Mouse (Mus musculus) intestine, embryonic 16.5 days (tissue): Measurements from ENCODE around the gene Tlx1. TPM values are rescaled to one million over a fixed set of nuclear protein-coding genes. Genes with fewer than 3 reads are reported as not detected.

Source experiments
- ATAC-seq: fragments of 200-750 bp; cut with Nextera tagmentation; 2 replicates; pipeline ENCODE4 v1.8.0; 2017; ENCODE audit warnings: moderate TSS enrichment, moderate library complexity
- H3K27ac ChIP-seq: fragments of 300-500 bp; sonication (generic); 2 replicates; pipeline ENCODE4 v1.5.1; 2014; ENCODE audit warnings: mild to moderate bottlenecking, low read length
- H3K27me3 ChIP-seq: fragments of 300-500 bp; sonication (generic); replicated peaks from 2 replicates; pipeline ENCODE4 v1.6.1; 2014; ENCODE audit warnings: low read length, control low read depth, mixed read lengths; ENCODE audit not compliant: control insufficient read depth, insufficient read depth
- H3K36me3 ChIP-seq: fragments of 300-500 bp; sonication (generic); 2 replicates; pipeline ENCODE4 v1.6.1; 2014; ENCODE audit warnings: low read length, control low read depth; ENCODE audit not compliant: control insufficient read depth, insufficient read depth
- H3K4me1 ChIP-seq: fragments of 300-500 bp; sonication (generic); 2 replicates; pipeline ENCODE4 v1.6.1; 2014; ENCODE audit warnings: low read length, control low read depth, mixed read lengths; ENCODE audit not compliant: control insufficient read depth, insufficient read depth
- H3K4me2 ChIP-seq: fragments of 300-500 bp; sonication (generic); 2 replicates; pipeline ENCODE4 v1.6.1; 2014; ENCODE audit warnings: low read depth, low read length, control low read depth
- H3K4me3 ChIP-seq: fragments of 300-500 bp; sonication (generic); 2 replicates; pipeline ENCODE4 v1.5.1; 2014; ENCODE audit warnings: mild to moderate bottlenecking, low read length
- H3K9ac ChIP-seq: fragments of 300-500 bp; sonication (generic); 2 replicates; pipeline ENCODE4 v1.6.1; 2014; ENCODE audit warnings: low read depth, low read length
- H3K9me3 ChIP-seq: fragments of 300-500 bp; sonication (generic); 2 replicates; pipeline ENCODE4 v1.6.1; 2016; ENCODE audit warnings: low read length, control low read depth; ENCODE audit not compliant: control insufficient read depth
- WGBS: fragments of 180-500 bp; shearing (Covaris S2); extraction: QIAGEN DNeasy Blood & Tissue Kit; methylation state at CpG from one replicate; pipeline ENCODE4 v1.1.7; 2014; 5-methylcytosine and 5-hydroxymethylcytosine counted together
- polyA plus RNA-seq: library from polyadenylated mRNA; unstranded; fragments of >200 nt; fragmentation: Nextera tagmentation; extraction: Ambion mirVana; gene quantifications from 2 replicates; pipeline ENCODE4 v1.2.1, GENCODE M21; 2015

The Tlx1 gene
- polyA plus RNA-seq, 1 experiment from 2014 or later, result not detected

DNA sequence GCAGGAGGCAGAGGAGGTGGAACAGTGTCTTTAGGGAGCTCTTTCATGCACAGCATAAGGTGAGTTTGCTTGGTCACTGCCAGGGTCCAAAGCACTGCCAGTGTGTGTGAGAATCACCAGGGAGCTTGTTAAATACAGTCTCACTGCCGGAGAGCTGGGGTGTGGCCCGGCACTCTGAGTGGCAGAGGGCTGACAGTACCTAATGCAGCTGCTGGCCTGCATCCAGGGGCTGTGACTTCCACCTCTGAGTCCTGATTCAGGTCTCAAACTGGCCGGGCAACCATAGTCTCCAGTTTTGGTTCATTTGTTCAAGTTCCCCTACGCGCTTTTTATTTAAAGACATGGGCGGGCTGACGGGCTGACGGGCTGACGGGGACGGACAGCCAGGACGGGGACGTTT, 12.4 kb downstream of the Tlx1 start:
- Histone ChIP-seq H3K4me1 (no peaks in the 10 kb centered on the region), H3K4me3 (no peak overlapping the region), H3K36me3 (no peaks in the 10 kb centered on the region), H3K4me2 (no peak overlapping the region), H3K27me3 (peaks cover 90% of the 10 kb centered on the region), H3K27ac (no peak overlapping the region), H3K9me3 (no peaks in the 10 kb centered on the region), H3K9ac (no peak overlapping the region)
- WGBS, result 6% methylated on average over 12 of the region's 12 CpGs
- no peak for ATAC-seq

DNA sequence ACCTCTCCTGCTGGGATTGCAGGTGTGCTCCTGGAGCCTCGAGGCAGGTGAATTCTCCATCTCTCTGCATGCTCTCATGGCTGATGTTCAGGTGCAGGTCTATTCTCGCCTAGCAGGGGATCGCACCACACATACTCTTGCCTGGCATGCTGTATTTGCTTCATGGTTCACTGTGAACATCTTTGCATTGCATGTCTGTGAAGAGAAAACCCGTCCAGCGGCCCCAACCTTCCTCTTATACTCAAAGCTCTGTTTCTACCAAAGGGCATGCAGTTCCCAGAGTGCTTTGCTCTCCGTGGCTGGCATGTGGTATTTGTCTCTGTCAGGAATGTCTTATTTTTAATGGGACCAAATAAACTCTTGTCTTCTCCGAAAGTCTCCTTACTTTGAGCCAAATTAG, 20.0 kb downstream of the Tlx1 start:
- Histone ChIP-seq H3K4me3 (no peak overlapping the region), H3K4me1 (no peaks in the 10 kb centered on the region), H3K27ac (no peak overlapping the region), H3K9me3 (no peaks in the 10 kb centered on the region), H3K36me3 (no peaks in the 10 kb centered on the region), H3K4me2 (no peak overlapping the region), H3K9ac (no peak overlapping the region), H3K27me3 (peaks cover 38% of the 10 kb centered on the region)
- no peak for ATAC-seq
- 68% methylated on average over 7 of the region's 7 CpGs for WGBS

DNA sequence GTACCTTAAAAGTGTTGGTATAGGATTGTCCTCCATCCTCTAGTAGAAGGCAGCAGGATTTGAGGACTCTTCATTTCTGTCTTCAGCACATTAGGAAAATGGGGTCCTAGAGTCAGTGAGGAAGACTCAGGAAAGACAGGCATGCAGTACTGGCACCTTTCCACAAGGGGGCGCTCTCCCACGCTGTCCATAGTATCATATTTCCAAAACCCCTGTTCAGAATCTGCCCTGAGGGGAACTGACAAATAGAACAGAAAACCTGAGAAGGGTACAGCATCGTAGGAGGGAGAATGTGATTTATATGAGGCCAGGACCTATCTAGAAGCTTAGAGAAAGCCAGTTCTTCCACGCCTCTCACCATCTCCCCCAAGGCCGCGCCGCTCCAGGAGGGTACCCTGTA, 24.3 kb downstream of the Tlx1 start:
- Histone ChIP-seq H3K27ac (no peak overlapping the region), H3K27me3 (peaks cover 14% of the 10 kb centered on the region; the same call in 1 of the 2 replicates), H3K4me2 (no peak overlapping the region), H3K4me1 (0 out of 2 replicates have a peak, but pooled peaks cover 2% of the 10 kb centered on the region), H3K4me3 (no peak overlapping the region), H3K9me3 (no peaks in the 10 kb centered on the region), H3K36me3 (no peaks in the 10 kb centered on the region), H3K9ac (no peak overlapping the region)
- 59% methylated on average over 7 of the region's 7 CpGs for WGBS
- no peak for ATAC-seq

DNA sequence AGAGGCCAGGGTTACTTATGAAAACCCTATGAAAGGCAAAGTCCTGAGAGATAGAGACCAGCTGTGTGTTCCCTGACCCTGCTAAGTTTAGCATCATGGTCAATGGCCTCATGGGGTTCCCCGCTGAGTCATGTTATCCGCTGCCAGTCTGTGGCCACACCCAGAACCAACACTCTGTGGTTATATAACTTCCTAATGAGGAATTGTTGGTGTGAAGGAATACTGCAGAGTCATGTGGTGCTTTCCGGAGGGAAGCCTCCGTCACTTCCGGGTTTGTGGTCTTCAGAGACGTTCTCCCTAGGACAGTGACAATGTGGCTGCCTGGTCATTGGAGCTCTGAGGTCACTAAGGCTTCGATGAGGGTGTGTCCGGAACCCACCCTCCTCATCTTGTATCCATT, 25.8 kb downstream of the Tlx1 start:
- Histone ChIP-seq H3K27ac (no peak overlapping the region), H3K36me3 (no peaks in the 10 kb centered on the region), H3K27me3 (peaks cover 10% of the 10 kb centered on the region; the same call in 1 of the 2 replicates), H3K4me1 (0 out of 2 replicates have a peak, but pooled peaks cover 2% of the 10 kb centered on the region), H3K9ac (no peak overlapping the region), H3K4me2 (no peak overlapping the region), H3K9me3 (no peaks in the 10 kb centered on the region), H3K4me3 (no peak overlapping the region)
- WGBS, result 57% methylated on average over 8 of the region's 8 CpGs
- no peak for ATAC-seq

DNA sequence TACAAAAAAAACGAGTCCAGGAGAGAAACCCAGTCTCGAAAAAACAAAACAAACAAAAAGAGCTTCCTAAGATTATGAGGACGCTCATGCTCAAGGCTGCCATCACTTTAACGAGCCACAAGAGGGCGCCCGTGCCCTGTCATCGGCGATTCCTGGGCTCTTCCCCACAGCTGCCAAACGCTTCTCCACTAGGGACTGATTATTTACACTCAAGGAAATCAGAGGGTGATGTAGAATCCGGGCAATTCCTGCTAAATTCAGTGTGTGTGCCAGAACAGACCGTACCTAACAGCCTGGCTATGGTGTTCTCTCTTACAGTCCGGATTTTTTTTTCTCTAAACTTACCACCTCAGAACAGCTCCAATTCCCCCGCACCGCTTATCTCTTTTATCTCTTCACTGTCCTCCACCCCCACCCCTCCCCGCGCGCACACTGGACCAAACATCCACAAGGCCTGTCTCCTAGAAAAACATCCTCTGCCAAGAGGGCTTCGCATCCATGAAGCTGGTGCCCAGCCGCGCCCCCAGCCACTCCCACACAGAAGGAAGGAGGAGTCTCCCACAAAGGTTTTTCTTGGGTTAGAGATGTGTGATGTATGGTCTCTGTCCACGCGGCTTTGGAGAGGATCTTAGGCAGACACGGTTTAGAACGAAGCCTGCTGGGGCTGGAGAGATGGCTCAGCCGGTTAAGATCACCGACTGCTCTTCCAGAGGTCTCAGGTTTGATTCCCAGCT, 26.7 kb downstream of the Tlx1 start:
- Histone ChIP-seq H3K9ac (no peak overlapping the region), H3K4me3 (0 out of 2 replicates have a peak overlapping the region, but pooled peaks have one; percentile 5), H3K27me3 (peaks cover 8% of the 10 kb centered on the region; the same call in 1 of the 2 replicates), H3K4me2 (peak overlapping the region; percentile 14; the same call in 1 of the 2 replicates), H3K27ac (no peak overlapping the region), H3K4me1 (0 out of 2 replicates have a peak, but pooled peaks cover 2% of the 10 kb centered on the region), H3K9me3 (no peaks in the 10 kb centered on the region), H3K36me3 (no peaks in the 10 kb centered on the region)
- ATAC-seq, result peak; percentile 55; the same call in 1 of the 2 replicates
- 15% methylated on average over 26 of the region's 26 CpGs for WGBS

DNA sequence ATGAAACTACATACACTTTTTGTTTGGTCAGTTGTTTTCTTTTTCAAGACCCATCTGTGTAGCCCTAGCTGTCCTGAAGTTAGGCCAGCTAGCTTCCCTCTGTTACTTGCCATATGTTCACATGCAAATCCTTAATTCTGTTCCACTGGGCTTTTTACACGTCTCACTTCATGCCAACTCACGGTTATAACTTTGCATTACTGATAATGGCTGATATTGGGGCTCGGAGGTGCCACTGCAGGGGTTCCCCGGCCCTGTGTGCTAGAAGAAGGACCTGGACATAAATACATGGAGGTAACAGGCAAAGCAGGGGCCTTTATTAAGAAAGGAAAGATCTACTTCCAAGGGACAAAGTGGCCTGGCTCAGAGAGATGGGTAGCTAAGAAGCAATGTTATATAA, 29.0 kb downstream of the Tlx1 start:
- H3K4me1 ChIP-seq, result 0 out of 2 replicates have a peak, but pooled peaks cover 2% of the 10 kb centered on the region
- peaks cover 4% of the 10 kb centered on the region; the same call in 1 of the 2 replicates for H3K27me3 ChIP-seq
- H3K4me3 ChIP-seq, result no peak overlapping the region
- WGBS, result 79% methylated on average over 4 of the region's 4 CpGs
- no peak overlapping the region for H3K4me2 ChIP-seq
- no peaks in the 10 kb centered on the region for H3K9me3 ChIP-seq
- ATAC-seq, result no peak
- H3K27ac ChIP-seq, result no peak overlapping the region
- no peaks in the 10 kb centered on the region for H3K36me3 ChIP-seq
- no peak overlapping the region for H3K9ac ChIP-seq

DNA sequence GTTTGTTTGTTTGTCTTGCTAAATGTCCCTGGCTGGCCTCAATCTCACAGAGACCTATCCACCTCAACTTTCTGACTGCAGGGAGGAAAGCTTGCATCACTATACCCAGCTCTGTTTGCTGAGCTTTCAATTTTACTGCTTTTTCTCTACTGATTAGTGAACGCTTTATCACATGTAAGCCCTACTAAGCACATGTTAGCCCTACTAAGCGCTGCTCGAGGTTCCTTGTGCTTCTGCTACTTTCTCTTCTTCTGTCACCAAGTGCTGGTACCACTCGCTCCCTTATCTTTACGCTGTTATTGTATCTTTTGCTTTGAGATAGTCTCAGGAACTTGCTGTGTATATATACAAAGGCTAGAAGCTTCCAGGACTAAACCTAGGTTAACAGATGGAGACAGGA, 30.0 kb downstream of the Tlx1 start:
- no peaks in the 10 kb centered on the region for H3K36me3 ChIP-seq
- H3K27ac ChIP-seq, result no peak overlapping the region
- no peaks in the 10 kb centered on the region for H3K9me3 ChIP-seq
- no peak overlapping the region for H3K4me2 ChIP-seq
- no peak overlapping the region for H3K4me3 ChIP-seq
- 82% methylated on average over 5 of the region's 5 CpGs for WGBS
- H3K4me1 ChIP-seq, result 0 out of 2 replicates have a peak, but pooled peaks cover 2% of the 10 kb centered on the region
- H3K27me3 ChIP-seq, result no peaks in the 10 kb centered on the region
- no peak overlapping the region for H3K9ac ChIP-seq
- no peak for ATAC-seq

DNA sequence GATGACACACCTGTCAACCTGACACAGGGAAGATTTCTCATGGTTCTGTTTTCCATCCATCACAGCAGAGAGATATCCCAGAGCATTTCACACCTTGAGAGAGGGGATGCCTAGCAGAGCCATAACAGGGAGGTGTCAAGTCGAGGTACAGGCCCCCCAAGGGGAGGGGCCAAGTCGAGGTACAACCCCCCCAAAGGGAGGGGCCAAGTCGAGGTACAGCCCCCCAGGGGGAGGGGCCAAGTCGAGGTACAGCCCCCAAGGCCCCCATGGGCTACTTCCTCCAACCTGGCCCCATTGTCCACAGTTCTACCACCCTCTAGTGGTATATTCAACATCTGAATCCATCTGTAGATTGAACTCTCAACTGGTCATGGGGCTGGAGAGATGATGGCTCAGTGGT, 44.2 kb downstream of the Tlx1 start:
- no peaks in the 10 kb centered on the region for H3K36me3 ChIP-seq
- H3K4me2 ChIP-seq, result no peak overlapping the region
- H3K27ac ChIP-seq, result no peak overlapping the region
- 0 out of 2 replicates have a peak, but pooled peaks cover 7% of the 10 kb centered on the region for H3K9me3 ChIP-seq
- 38% methylated on average over 4 of the region's 4 CpGs for WGBS
- ATAC-seq, result no peak
- no peak overlapping the region for H3K9ac ChIP-seq
- no peak overlapping the region for H3K4me3 ChIP-seq
- H3K4me1 ChIP-seq, result no peaks in the 10 kb centered on the region
- no peaks in the 10 kb centered on the region for H3K27me3 ChIP-seq

DNA sequence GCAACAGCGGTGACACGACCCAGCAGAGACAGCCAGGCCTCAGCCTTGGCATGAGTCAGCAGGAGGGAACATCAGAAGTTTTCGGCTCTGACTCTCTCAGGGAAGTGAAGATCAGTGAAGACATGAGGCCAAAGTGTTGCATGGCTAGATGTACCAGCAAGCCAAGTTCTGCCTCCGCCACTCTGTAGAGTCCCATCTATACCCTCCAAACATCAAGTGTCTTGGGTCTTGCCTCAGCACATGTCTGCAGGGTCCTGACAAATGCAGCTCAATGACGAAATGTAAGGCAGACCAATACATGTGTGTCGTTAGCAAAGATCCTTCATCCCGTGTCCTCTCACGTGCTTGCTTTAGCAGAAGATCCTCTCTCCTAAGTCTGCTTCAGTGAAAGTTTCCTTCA, 46.5 kb downstream of the Tlx1 start:
- H3K4me2 ChIP-seq, result no peak overlapping the region
- no peak for ATAC-seq
- no peak overlapping the region for H3K27ac ChIP-seq
- no peaks in the 10 kb centered on the region for H3K36me3 ChIP-seq
- H3K9ac ChIP-seq, result no peak overlapping the region
- H3K4me1 ChIP-seq, result no peaks in the 10 kb centered on the region
- H3K9me3 ChIP-seq, result 0 out of 2 replicates have a peak, but pooled peaks cover 7% of the 10 kb centered on the region
- H3K4me3 ChIP-seq, result no peak overlapping the region
- WGBS, result 90% methylated on average over 8 of the region's 8 CpGs
- no peaks in the 10 kb centered on the region for H3K27me3 ChIP-seq
